Mouse (Mus musculus): ENCODE data around the gene Megf11. TPM values are rescaled to one million over a fixed set of nuclear protein-coding genes. Genes with fewer than 3 reads are reported as not detected.

Megf11 gene
- polyA plus RNA-seq, 1 experiment from 2014 or later = 1.4 TPM

- WGBS = 84% methylated on average over 11 of the region's 11 CpGs
- no peak overlapping the region for H3K9ac ChIP-seq (ENCODE audit: low read length)
- H3K36me3 ChIP-seq (ENCODE audit: control insufficient read depth, insufficient read depth, low read length) = no peaks in the 10 kb centered on the region
- H3K9me3 ChIP-seq (ENCODE audit: control insufficient read depth, low read length) = no peaks in the 10 kb centered on the region
- no peak overlapping the region for H3K4me2 ChIP-seq (ENCODE audit: low read depth, severe bottlenecking)
- no peak for ATAC-seq (ENCODE audit: insufficient number of reproducible peaks, low FRiP score, low TSS enrichment, low read depth)
- no peaks in the 10 kb centered on the region for H3K27me3 ChIP-seq (ENCODE audit: control insufficient read depth, insufficient read depth, low read length)
- no peak for DNase-seq (ENCODE audit: low spot score)
- H3K4me1 ChIP-seq (ENCODE audit: control insufficient read depth, insufficient read depth, low read length) = peaks cover 5% of the 10 kb centered on the region; the same call in 1 of the 2 replicates
- no peak overlapping the region for H3K27ac ChIP-seq (replicated peaks; ENCODE audit: low read depth, low read length)
- no peak overlapping the region for H3K4me3 ChIP-seq (ENCODE audit: low read depth, low read length)
Measured at GRCm38 (mm10) chr9:64557110-64557745, 171.8 kb downstream of the Megf11 start.

DNA sequence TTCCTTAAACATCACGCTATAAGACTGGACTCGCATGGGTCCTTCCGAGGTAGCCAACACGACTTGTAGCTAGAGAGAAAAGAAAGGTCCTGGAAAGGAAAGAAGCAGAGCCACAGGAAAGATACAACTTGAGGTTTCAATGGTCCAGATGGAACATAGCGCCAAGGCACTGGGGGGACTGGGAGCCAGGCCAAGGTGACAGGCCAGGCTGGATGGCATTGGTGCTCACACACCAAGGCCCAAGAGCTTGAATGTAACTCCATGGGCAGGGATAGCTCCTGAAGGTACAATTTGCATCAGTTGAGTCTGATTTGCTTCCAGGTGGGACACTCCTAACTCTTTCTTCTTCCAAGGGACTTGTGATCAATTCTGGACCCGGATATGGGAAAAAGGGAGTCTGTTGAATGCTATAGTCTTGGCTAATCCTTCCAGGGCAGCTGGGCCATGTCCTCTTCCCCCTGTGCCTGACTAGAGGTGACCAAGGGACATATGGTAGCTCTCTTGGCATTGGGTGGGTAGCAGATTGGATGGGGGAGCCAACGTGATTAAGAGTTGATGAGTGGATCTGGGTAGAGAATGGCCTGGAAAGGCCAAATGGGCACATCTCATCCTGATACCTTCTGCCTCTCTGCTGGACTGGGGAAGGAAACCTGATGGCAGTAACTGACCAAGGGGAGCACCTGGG is 172.6 kb downstream of the Megf11 start:
- WGBS = 91% methylated on average over 7 of the region's 7 CpGs
- Histone ChIP-seq H3K27me3 (ENCODE audit: control insufficient read depth, insufficient read depth, low read length) (no peaks in the 10 kb centered on the region), H3K36me3 (ENCODE audit: control insufficient read depth, insufficient read depth, low read length) (no peaks in the 10 kb centered on the region), H3K4me1 (ENCODE audit: control insufficient read depth, insufficient read depth, low read length) (peaks cover 6% of the 10 kb centered on the region; the same call in 1 of the 2 replicates), H3K4me2 (ENCODE audit: low read depth, severe bottlenecking) (no peak overlapping the region), H3K9me3 (ENCODE audit: control insufficient read depth, low read length) (no peaks in the 10 kb centered on the region), H3K4me3 (ENCODE audit: low read depth, low read length) (no peak overlapping the region), H3K9ac (ENCODE audit: low read length) (no peak overlapping the region), H3K27ac (replicated peaks; ENCODE audit: low read depth, low read length) (no peak overlapping the region)
- DNase-seq (ENCODE audit: low spot score) = no peak
- ATAC-seq (ENCODE audit: insufficient number of reproducible peaks, low FRiP score, low TSS enrichment, low read depth) = no peak

DNA sequence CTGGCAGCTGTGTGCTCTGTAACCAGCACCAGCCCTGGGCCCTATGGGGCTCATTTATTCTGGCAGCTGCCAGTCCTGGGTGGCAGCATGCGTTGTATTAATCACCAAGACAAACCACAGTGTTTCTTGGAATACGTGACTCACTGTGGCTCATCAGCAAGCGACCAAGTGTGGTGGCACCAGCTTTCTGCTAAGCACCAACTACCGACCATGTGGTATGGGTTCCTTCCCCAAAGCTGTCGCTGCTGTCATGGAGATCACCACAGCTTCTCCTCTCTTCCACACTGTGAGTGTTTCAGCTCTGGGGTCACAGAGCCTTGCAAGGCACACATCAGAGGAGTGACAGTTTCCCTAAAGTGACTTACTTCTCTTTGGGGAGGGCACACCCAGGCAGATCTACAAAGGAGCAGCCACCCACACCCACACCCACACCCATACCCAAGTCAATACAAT is 178.9 kb downstream of the Megf11 start:
- no peaks in the 10 kb centered on the region for H3K27me3 ChIP-seq (ENCODE audit: control insufficient read depth, insufficient read depth, low read length)
- H3K36me3 ChIP-seq (ENCODE audit: control insufficient read depth, insufficient read depth, low read length) = no peaks in the 10 kb centered on the region
- DNase-seq (ENCODE audit: low spot score) = no peak
- H3K9ac ChIP-seq (ENCODE audit: low read length) = no peak overlapping the region
- no peak overlapping the region for H3K4me2 ChIP-seq (ENCODE audit: low read depth, severe bottlenecking)
- no peak for ATAC-seq (ENCODE audit: insufficient number of reproducible peaks, low FRiP score, low TSS enrichment, low read depth)
- no peak overlapping the region for H3K27ac ChIP-seq (replicated peaks; ENCODE audit: low read depth, low read length)
- H3K9me3 ChIP-seq (ENCODE audit: control insufficient read depth, low read length) = no peaks in the 10 kb centered on the region
- H3K4me3 ChIP-seq (ENCODE audit: low read depth, low read length) = no peak overlapping the region
- 75% methylated on average over 5 of the region's 5 CpGs for WGBS
- peaks cover 28% of the 10 kb centered on the region for H3K4me1 ChIP-seq (ENCODE audit: control insufficient read depth, insufficient read depth, low read length)

DNA sequence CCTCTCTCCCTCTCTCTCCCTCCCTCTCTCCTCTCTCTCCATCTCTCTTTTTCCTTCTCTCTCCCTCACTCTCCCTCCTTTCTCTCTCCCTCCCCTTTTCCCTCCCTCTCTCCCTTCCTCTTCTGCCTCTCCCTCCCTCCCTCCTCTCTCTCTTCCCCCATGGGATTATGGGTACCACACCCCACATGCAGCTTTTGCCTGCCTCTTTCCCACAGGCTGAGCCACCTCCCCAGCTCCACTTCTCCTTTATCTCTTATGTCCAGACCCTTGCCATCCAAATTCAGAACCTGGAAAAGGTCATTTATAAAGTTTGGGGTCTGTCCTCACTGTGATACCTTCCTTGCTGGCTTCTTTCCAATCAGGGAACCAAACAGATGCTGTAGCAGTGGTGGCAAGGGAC is 180.5 kb downstream of the Megf11 start:
- Histone ChIP-seq H3K4me1 (ENCODE audit: control insufficient read depth, insufficient read depth, low read length) (peaks cover 30% of the 10 kb centered on the region), H3K9ac (ENCODE audit: low read length) (no peak overlapping the region), H3K36me3 (ENCODE audit: control insufficient read depth, insufficient read depth, low read length) (no peaks in the 10 kb centered on the region), H3K4me2 (ENCODE audit: low read depth, severe bottlenecking) (no peak overlapping the region), H3K27me3 (ENCODE audit: control insufficient read depth, insufficient read depth, low read length) (no peaks in the 10 kb centered on the region), H3K4me3 (ENCODE audit: low read depth, low read length) (no peak overlapping the region), H3K9me3 (ENCODE audit: control insufficient read depth, low read length) (no peaks in the 10 kb centered on the region), H3K27ac (replicated peaks; ENCODE audit: low read depth, low read length) (no peak overlapping the region)
- DNase-seq (ENCODE audit: low spot score) (no peak), ATAC-seq (ENCODE audit: insufficient number of reproducible peaks, low FRiP score, low TSS enrichment, low read depth) (no peak)

DNA sequence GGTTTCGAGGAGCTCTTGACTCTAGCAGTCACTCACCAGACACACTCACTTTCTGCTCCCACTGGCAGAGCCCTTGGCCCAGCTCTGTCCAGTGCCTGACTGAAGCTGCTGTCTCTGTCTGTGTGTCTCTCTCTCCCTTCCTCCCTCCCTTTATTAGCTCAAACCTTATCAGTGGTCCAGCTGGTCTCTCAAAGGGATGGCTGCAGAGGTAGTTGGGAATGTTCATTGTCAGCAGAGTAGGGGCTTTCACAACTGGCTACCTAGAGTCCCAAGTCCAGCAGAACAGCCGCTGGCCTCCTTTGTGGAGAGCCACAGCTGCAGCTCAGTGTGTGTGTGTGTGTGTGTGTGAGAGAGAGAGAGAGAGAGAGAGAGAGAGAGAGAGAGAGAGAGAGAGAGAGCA is 180.9 kb downstream of the Megf11 start:
- Histone ChIP-seq H3K4me3 (ENCODE audit: low read depth, low read length) (no peak overlapping the region), H3K36me3 (ENCODE audit: control insufficient read depth, insufficient read depth, low read length) (no peaks in the 10 kb centered on the region), H3K9ac (ENCODE audit: low read length) (no peak overlapping the region), H3K4me2 (ENCODE audit: low read depth, severe bottlenecking) (no peak overlapping the region), H3K4me1 (ENCODE audit: control insufficient read depth, insufficient read depth, low read length) (peaks cover 30% of the 10 kb centered on the region), H3K9me3 (ENCODE audit: control insufficient read depth, low read length) (no peaks in the 10 kb centered on the region), H3K27ac (replicated peaks; ENCODE audit: low read depth, low read length) (no peak overlapping the region), H3K27me3 (ENCODE audit: control insufficient read depth, insufficient read depth, low read length) (no peaks in the 10 kb centered on the region)
- 45% methylated on average over 2 of the region's 2 CpGs for WGBS
- no peak for DNase-seq (ENCODE audit: low spot score)
- ATAC-seq (ENCODE audit: insufficient number of reproducible peaks, low FRiP score, low TSS enrichment, low read depth) = no peak

GRCm38 (mm10) chr9:64567482-64567881 is 182.1 kb downstream of the Megf11 start:
- Histone ChIP-seq H3K36me3 (ENCODE audit: control insufficient read depth, insufficient read depth, low read length) (no peaks in the 10 kb centered on the region), H3K4me3 (ENCODE audit: low read depth, low read length) (no peak overlapping the region), H3K9ac (ENCODE audit: low read length) (no peak overlapping the region), H3K27me3 (ENCODE audit: control insufficient read depth, insufficient read depth, low read length) (no peaks in the 10 kb centered on the region), H3K27ac (replicated peaks; ENCODE audit: low read depth, low read length) (no peak overlapping the region), H3K4me1 (ENCODE audit: control insufficient read depth, insufficient read depth, low read length) (peaks cover 24% of the 10 kb centered on the region), H3K4me2 (ENCODE audit: low read depth, severe bottlenecking) (no peak overlapping the region), H3K9me3 (ENCODE audit: control insufficient read depth, low read length) (no peaks in the 10 kb centered on the region)
- ATAC-seq (ENCODE audit: insufficient number of reproducible peaks, low FRiP score, low TSS enrichment, low read depth) (no peak), DNase-seq (ENCODE audit: low spot score) (no peak)
- WGBS = 58% methylated on average over 5 of the region's 5 CpGs

- ATAC-seq (ENCODE audit: insufficient number of reproducible peaks, low FRiP score, low TSS enrichment, low read depth) (peak; percentile 63), DNase-seq (ENCODE audit: low spot score) (peak; percentile 63)
- Histone ChIP-seq H3K9me3 (ENCODE audit: control insufficient read depth, low read length) (no peaks in the 10 kb centered on the region), H3K27me3 (ENCODE audit: control insufficient read depth, insufficient read depth, low read length) (no peaks in the 10 kb centered on the region), H3K36me3 (ENCODE audit: control insufficient read depth, insufficient read depth, low read length) (no peaks in the 10 kb centered on the region), H3K4me1 (ENCODE audit: control insufficient read depth, insufficient read depth, low read length) (peaks cover 24% of the 10 kb centered on the region), H3K4me3 (ENCODE audit: low read depth, low read length) (no peak overlapping the region), H3K4me2 (ENCODE audit: low read depth, severe bottlenecking) (peak overlapping the region; percentile 17; the same call in 1 of the 2 replicates), H3K9ac (ENCODE audit: low read length) (no peak overlapping the region), H3K27ac (replicated peaks; ENCODE audit: low read depth, low read length) (0 out of 2 replicates have a peak overlapping the region, but pooled peaks have one; percentile 42)
- 9% methylated on average over 8 of the region's 8 CpGs for WGBS
Measured at GRCm38 (mm10) chr9:64568467-64569260, 183.2 kb downstream of the Megf11 start.

GRCm38 (mm10) chr9:64570448-64570847 is 185.0 kb downstream of the Megf11 start:
- Histone ChIP-seq H3K9me3 (ENCODE audit: control insufficient read depth, low read length) (no peaks in the 10 kb centered on the region), H3K9ac (ENCODE audit: low read length) (no peak overlapping the region), H3K27me3 (ENCODE audit: control insufficient read depth, insufficient read depth, low read length) (no peaks in the 10 kb centered on the region), H3K27ac (replicated peaks; ENCODE audit: low read depth, low read length) (no peak overlapping the region), H3K36me3 (ENCODE audit: control insufficient read depth, insufficient read depth, low read length) (no peaks in the 10 kb centered on the region), H3K4me1 (ENCODE audit: control insufficient read depth, insufficient read depth, low read length) (peaks cover 22% of the 10 kb centered on the region), H3K4me2 (ENCODE audit: low read depth, severe bottlenecking) (no peak overlapping the region), H3K4me3 (ENCODE audit: low read depth, low read length) (no peak overlapping the region)
- DNase-seq (ENCODE audit: low spot score) (no peak), ATAC-seq (ENCODE audit: insufficient number of reproducible peaks, low FRiP score, low TSS enrichment, low read depth) (no peak)
- 72% methylated on average over 4 of the region's 4 CpGs for WGBS
